Mouse (Mus musculus): Measurements from ENCODE around the gene Tex45.

DNA sequence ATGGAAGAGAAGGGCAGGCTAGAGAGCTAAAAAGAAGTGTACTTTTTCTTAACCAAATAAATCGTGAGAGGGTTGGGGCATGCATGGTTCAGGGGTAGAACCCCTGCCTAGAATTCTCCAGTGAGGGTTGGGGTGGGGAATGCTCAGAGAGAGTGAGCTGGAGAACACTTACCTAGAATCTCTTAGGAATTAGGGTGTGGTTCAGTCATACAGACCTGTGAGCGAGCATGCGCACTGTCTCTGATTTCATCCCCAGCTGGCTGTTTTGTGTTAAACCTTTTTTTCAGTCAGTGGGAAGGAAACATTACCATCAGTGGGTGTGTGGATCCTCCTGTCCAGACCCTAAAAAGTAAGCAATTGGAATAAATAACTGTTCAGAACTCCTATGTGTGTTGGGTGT, 44.5 kb upstream of the Tex45 start:
- TF ChIP-seq CTCF (conservative IDR thresholded peaks at IDR 0.05; ENCODE audit: low read length) (no peak), NANOG (IDR thresholded peaks at IDR 0.05; ENCODE audit: borderline replicate concordance, low read length) (no peak), POU5F1 (IDR thresholded peaks at IDR 0.05; ENCODE audit: borderline replicate concordance, low read length) (no peak)

All from E14TG2a.4 (cell line).